Mouse (Mus musculus) heart, postnatal 0 days (tissue): Measurements from ENCODE around the gene Twnk. TPM values are rescaled to one million over a fixed set of nuclear protein-coding genes. Genes with fewer than 3 reads are reported as not detected.

Experiments
- ATAC-seq: fragments of 200-750 bp; cut with Nextera tagmentation; 2 replicates; pipeline ENCODE4 v1.8.0; 2017; ENCODE audit warnings: low read depth, moderate number of reproducible peaks, moderate library complexity; ENCODE audit not compliant: insufficient read depth
- DNase-seq: peaks from one replicate; pipeline ENCODE4 v3.0.0-alpha.2; 2016; ENCODE audit warnings: low spot score
- H3K27ac ChIP-seq: fragments of 300-500 bp; sonication (generic); 2 replicates; pipeline ENCODE4 v1.5.1; 2014; ENCODE audit warnings: low read depth, mild to moderate bottlenecking
- H3K27me3 ChIP-seq: fragments of 300-500 bp; sonication (generic); 2 replicates; pipeline ENCODE4 v1.6.1; 2014; ENCODE audit warnings: low read length, mixed read lengths; ENCODE audit not compliant: control insufficient read depth, insufficient read depth
- H3K36me3 ChIP-seq: fragments of 300-500 bp; sonication (generic); replicated peaks from 2 replicates; pipeline ENCODE4 v1.6.1; 2014; ENCODE audit warnings: low read length, mixed read lengths; ENCODE audit not compliant: control insufficient read depth, insufficient read depth
- H3K4me1 ChIP-seq: fragments of 300-500 bp; sonication (generic); 2 replicates; pipeline ENCODE4 v1.6.1; 2014; ENCODE audit warnings: antibody characterized with exemption; ENCODE audit not compliant: control insufficient read depth, insufficient read depth
- H3K4me2 ChIP-seq: fragments of 300-500 bp; sonication (generic); 2 replicates; pipeline ENCODE4 v1.6.1; 2014; ENCODE audit warnings: low read depth, mild to moderate bottlenecking, low read length, moderate library complexity
- H3K4me3 ChIP-seq: fragments of 300-500 bp; sonication (generic); 2 replicates; pipeline ENCODE4 v1.5.1; 2014; ENCODE audit warnings: low read depth, low read length
- H3K9ac ChIP-seq: fragments of 300-500 bp; sonication (generic); replicated peaks from 2 replicates; pipeline ENCODE4 v1.6.1; 2014; ENCODE audit warnings: low read depth, low read length, mixed read lengths
- H3K9me3 ChIP-seq: fragments of 300-500 bp; sonication (generic); replicated peaks from 2 replicates; pipeline ENCODE4 v1.6.1; 2016; ENCODE audit warnings: low read length; ENCODE audit not compliant: control insufficient read depth
- CTCF ChIP-seq: IDR thresholded peaks from 2 replicates; pipeline ENCODE4 v1.5.1; 2016; ENCODE audit warnings: antibody characterized with exemption, control low read depth, low read depth
- EP300 ChIP-seq: IDR thresholded peaks from 2 replicates; pipeline ENCODE4 v1.6.1; 2016; ENCODE audit warnings: antibody characterized with exemption, low read depth
- WGBS: fragments of 180-500 bp; shearing (Covaris S2); extraction: QIAGEN DNeasy Blood & Tissue Kit; methylation state at CpG from one replicate; pipeline ENCODE4 v1.1.7; 2014; 5-methylcytosine and 5-hydroxymethylcytosine counted together
- polyA plus RNA-seq: library from polyadenylated mRNA; unstranded; fragments of >200 nt; fragmentation: Nextera tagmentation; extraction: Ambion mirVana; gene quantifications from 2 replicates; pipeline ENCODE4 v1.2.1, GENCODE M21; 2015
- total RNA-seq: library from RNA; depleted of rRNA; stranded (reverse); fragments of >200 nt; gene quantifications from 2 replicates; pipeline ENCODE4 v1.2.3, GENCODE M21; 2014; ENCODE audit warnings: low replicate concordance; rRNA removed

The Twnk gene
- total and polyA plus RNA-seq, 2 experiments from 2014 or later: 12.9 to 14.0 TPM

GRCm38 (mm10) chr19:45058841-45059240, 53.4 kb downstream of the Twnk start:
- H3K4me1 ChIP-seq: peaks cover 12% of the 10 kb centered on the region
- H3K9ac ChIP-seq: peak overlapping the region; percentile 77
- TF ChIP-seq EP300 (no peak), CTCF (no peak)
- 2% methylated on average over 14 of the region's 14 CpGs for WGBS
- peaks cover 2% of the 10 kb centered on the region; the same call in 1 of the 2 replicates for H3K27me3 ChIP-seq
- H3K27ac ChIP-seq: peak overlapping the region; percentile 96
- DNase-seq: no peak
- no peaks in the 10 kb centered on the region for H3K36me3 ChIP-seq
- ATAC-seq: 0 out of 2 replicates have a peak, but pooled peaks have one; percentile 0
- no peaks in the 10 kb centered on the region for H3K9me3 ChIP-seq
- H3K4me2 ChIP-seq: peak overlapping the region; percentile 82
- H3K4me3 ChIP-seq: peak overlapping the region; percentile 61

Other genes starting within 250 kb of the Twnk start
- gene Pax2, start 249.6 kb upstream of the Twnk start, total RNA-seq: not detected in 2 replicates
- gene Pax2, start 249.6 kb upstream of the Twnk start, polyA plus RNA-seq: not detected in 2 replicates
- 19.3 and 30.6 TPM in 2 replicates for gene Slf2, start 74.5 kb upstream of the Twnk start, total RNA-seq
- 17.3 and 20.5 TPM in 2 replicates for gene Slf2, start 74.5 kb upstream of the Twnk start, polyA plus RNA-seq
- gene Sema4g, start 16.6 kb upstream of the Twnk start, total RNA-seq: 0.85 and 1.1 TPM in 2 replicates
- 0.10 and 0.14 TPM in 2 replicates for gene Sema4g, start 16.6 kb upstream of the Twnk start, polyA plus RNA-seq
- 75.4 and 76.4 TPM in 2 replicates for gene Mrpl43, start 779 bp downstream of the Twnk start, total RNA-seq
- gene Mrpl43, start 779 bp downstream of the Twnk start, polyA plus RNA-seq: 82.5 and 83.7 TPM in 2 replicates
- gene Lzts2, start 8.8 kb downstream of the Twnk start, total RNA-seq: 76.5 and 127 TPM in 2 replicates
- gene Lzts2, start 8.8 kb downstream of the Twnk start, polyA plus RNA-seq: 29.7 TPM in 2 replicates
- gene Pdzd7, start 40.1 kb downstream of the Twnk start, total RNA-seq: 0.65 TPM in 1 of 2 replicates, not detected in the other
- gene Pdzd7, start 40.1 kb downstream of the Twnk start, polyA plus RNA-seq: 0.10 and 0.11 TPM in 2 replicates
- gene Sfxn3, start 41.8 kb downstream of the Twnk start, total RNA-seq: 12.8 and 16.2 TPM in 2 replicates
- 11.3 and 12.4 TPM in 2 replicates for gene Sfxn3, start 41.8 kb downstream of the Twnk start, polyA plus RNA-seq
- gene Kazald1, start 69.6 kb downstream of the Twnk start, total RNA-seq: 0.35 and 21.7 TPM in 2 replicates
- gene Kazald1, start 69.6 kb downstream of the Twnk start, polyA plus RNA-seq: 10.3 and 14.1 TPM in 2 replicates
- 0.34 and 1.3 TPM in 2 replicates for gene Tlx1, start 145.0 kb downstream of the Twnk start, total RNA-seq
- 0.31 and 0.33 TPM in 2 replicates for gene Tlx1, start 145.0 kb downstream of the Twnk start, polyA plus RNA-seq
- not detected in 2 replicates for gene Lbx1, start 230.1 kb downstream of the Twnk start, total RNA-seq
- not detected in 2 replicates for gene Lbx1, start 230.1 kb downstream of the Twnk start, polyA plus RNA-seq